Mouse (Mus musculus): ENCODE data around the gene Ttc39a. TPM values are rescaled to one million over a fixed set of nuclear protein-coding genes. Genes with fewer than 3 reads are reported as not detected.
A peak's percentile ranks its signal among the peaks of the same experiment; 100 is the strongest.

The Ttc39a gene
- total RNA-seq, 2 experiments from 2014 or later: 1.4 to 1.8 TPM

DNA sequence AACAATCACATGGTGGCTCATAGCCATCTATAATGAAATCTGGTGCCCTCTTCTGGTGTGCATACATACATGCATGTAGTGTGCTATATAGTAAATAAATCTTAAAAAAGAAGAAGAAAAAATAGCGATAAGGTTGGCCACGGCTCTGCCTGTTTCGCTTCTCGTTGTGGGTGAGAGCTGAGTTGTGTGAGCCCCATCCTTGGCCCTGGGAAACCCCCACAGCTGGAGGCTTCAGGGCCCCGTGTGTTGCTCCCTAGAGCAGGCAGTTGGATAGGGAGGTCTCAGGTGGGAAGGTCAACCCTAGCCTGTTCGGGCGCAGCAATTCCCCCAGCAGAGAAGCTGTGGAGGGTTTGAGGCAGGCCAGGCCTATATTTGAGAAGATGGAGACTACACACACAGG, 23.8 kb downstream of the Ttc39a start:
- Histone ChIP-seq H3K4me3 (no peak overlapping the region), H3K27ac (no peak overlapping the region)
- DNase-seq (ENCODE audit: low spot score in 2 of 2): no peak
- 0 out of 2 replicates have a peak, but pooled peaks have one; percentile 3 for TF ChIP-seq CTCF (conservative IDR thresholded peaks at IDR 0.05)

DNA sequence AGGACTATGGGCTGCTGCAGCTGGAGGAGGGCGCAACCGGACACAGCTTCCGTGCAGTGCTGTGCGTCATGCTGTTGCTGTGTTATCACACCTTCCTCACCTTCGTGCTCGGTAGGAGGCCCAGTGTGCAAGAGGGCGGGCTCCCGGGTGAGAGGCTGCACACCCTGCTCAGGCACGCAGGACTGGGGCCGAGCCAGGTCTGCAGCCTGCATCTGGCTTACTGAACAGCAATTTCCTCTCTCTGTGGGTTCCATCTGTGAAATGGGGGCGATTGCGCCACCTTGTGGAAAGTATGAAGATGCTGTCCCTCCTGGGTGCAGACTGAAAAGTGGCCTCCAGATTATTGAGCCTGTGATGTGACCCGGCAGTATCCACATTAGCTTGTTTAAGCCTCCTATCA, 24.4 kb downstream of the Ttc39a start:
- no peak overlapping the region for H3K27ac ChIP-seq
- peak in 1 of 2 experiments; percentile 57 for DNase-seq (ENCODE audit: low spot score in 2 of 2)
- no peak overlapping the region for H3K4me3 ChIP-seq
- TF ChIP-seq CTCF (conservative IDR thresholded peaks at IDR 0.05): peak; percentile 83

DNA sequence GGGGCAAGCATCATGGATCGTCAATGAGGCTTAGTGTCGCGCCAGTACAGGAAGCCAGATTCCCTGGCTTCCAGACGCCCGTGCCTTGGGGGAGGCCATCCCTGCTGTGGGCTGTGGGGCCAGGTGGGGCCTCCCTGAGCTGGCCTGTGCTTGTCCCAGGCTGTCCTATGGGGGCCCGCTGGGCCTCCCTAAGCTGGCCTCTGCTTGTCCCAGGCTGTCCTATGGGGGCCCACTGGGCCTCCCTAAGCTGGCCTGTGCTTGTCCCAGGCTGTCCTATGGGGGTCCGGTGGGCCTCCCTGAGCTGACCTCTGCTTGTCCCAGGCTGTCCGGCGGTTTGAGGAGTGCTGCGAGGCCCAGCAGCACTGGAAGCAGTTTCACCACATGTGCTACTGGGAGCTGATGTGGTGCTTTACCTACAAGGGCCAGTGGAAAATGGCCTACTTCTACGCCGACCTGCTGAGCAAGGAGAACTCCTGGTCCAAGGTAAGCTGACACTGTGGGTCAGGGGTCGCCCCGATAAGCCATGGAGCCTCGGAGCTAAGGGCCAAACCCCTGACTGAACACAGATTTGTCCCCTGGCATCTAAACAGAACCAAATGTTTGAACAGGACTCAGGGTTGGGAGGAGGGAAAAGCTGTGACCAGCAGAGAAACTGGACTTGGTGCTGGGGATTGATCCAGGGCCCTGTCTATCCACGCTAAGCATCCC, 26.4 kb downstream of the Ttc39a start:
- no peak for TF ChIP-seq CTCF (conservative IDR thresholded peaks at IDR 0.05)
- Histone ChIP-seq H3K27ac (no peak overlapping the region), H3K4me3 (no peak overlapping the region)
- no peak for DNase-seq (ENCODE audit: low spot score in 2 of 2)

DNA sequence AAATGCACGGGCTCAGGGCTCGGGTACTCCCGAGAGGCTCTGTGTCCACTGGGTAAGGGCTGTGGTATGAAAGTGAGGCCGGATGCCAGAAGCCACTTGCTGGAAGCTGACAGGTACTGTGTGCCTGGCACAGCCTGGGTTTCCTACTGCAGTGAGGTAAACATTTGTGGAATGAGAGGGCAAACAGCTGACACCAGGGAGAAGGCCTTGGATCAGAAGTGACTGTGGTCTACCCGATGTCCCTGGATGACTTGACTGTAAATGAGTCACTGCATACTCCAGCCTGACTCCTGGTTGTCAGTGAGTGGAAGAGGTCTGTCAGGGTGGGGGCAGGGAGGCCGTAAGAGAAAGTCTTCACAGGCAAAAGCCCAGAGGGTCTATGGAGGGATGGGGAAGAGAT, 27.2 kb downstream of the Ttc39a start:
- H3K4me3 ChIP-seq: no peak overlapping the region
- TF ChIP-seq CTCF (conservative IDR thresholded peaks at IDR 0.05): no peak
- no peak overlapping the region for H3K27ac ChIP-seq
- no peak for DNase-seq (ENCODE audit: low spot score in 2 of 2)

DNA sequence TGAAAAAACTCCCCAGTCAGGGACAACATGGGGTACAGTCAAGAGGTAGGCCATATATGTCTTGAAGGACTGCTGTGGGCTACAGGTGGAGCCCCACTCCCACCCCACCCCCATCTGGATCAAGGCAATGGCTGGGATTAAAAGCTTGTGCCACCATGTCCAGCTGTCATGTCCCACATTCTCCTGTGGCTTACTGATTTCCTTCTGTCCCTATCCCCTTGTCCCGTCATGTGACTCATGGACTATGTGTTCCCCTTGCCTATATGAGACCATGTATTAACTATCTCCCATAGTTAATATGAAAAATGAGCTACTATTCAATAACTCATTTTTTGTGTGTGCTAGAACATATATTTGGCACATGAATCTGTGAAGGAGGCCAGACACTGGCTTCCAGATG, 27.8 kb downstream of the Ttc39a start:
- Histone ChIP-seq H3K27ac (no peak overlapping the region), H3K4me3 (no peak overlapping the region)
- no peak for TF ChIP-seq CTCF (conservative IDR thresholded peaks at IDR 0.05)
- DNase-seq (ENCODE audit: low spot score in 2 of 2): no peak

DNA sequence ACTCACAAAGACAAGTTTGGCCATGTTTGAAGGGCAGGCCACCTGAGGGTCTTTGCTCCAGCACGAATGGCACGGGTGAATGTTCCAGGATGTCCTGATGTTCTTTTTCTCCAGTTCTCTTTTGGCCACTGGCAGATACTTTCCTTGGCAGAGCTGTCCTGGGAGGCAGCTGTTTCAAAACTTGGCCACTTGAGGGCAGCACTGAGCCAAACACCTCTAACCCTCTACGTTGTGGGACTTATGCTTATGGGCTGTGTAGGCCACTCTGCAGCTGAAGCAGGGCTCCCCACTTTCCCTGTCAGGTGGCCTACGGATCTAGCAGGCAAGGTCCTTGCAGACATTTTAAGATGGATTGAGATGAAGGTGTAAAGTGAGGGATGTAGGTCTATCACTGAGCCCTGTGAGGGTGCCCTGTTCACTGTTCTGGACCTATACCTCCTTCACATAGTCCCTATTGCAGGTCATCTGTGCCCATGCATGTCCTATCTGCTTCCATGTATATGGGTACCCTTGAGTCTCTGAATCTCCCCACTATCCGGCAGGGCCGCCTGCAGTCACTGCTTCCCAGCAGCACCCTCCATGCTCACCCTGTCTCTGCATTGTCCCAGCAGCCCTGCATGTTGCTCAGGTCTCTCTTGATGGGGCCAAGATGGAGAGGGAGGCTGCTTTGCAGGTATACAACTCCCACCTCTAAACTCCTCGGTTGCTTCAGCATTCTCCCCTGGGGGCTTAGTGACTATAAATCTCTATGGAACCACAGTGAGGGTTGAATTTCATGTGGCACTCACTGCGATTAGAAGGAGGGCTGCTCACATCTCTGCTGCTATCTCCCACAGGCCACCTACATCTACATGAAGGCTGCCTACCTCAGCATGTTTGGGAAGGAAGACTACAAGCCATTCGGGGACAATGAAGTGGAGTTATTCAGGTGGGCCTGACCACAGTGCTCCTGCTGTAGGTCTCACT, 31.8 kb downstream of the Ttc39a start:
- Histone ChIP-seq H3K27ac (no peak overlapping the region), H3K4me3 (no peak overlapping the region)
- TF ChIP-seq CTCF (conservative IDR thresholded peaks at IDR 0.05): peak; percentile 93
- peak; percentile 29 to 62 for DNase-seq (ENCODE audit: low spot score in 2 of 2)

DNA sequence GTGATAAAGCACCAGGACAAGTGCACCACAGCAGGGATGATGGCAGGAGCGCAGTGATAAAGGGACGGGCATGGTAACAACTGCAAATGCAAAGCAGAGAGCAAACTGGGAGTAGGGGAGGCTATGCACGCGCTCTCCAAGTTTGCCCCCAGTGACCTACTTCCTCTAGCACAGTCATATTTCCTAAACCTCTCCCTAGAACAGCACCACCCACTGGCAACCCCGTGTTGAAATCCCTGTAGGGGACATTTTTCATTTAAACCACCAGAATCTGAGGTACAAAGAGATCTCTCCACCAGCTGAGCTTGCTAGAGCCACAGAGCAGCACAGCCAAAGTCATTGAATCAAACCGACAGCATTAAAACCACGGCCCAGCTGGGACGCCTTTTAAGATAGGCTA, 32.7 kb downstream of the Ttc39a start:
- peak; percentile 27; the same call in 1 of the 2 replicates for TF ChIP-seq CTCF (conservative IDR thresholded peaks at IDR 0.05)
- H3K4me3 ChIP-seq: no peak overlapping the region

DNA sequence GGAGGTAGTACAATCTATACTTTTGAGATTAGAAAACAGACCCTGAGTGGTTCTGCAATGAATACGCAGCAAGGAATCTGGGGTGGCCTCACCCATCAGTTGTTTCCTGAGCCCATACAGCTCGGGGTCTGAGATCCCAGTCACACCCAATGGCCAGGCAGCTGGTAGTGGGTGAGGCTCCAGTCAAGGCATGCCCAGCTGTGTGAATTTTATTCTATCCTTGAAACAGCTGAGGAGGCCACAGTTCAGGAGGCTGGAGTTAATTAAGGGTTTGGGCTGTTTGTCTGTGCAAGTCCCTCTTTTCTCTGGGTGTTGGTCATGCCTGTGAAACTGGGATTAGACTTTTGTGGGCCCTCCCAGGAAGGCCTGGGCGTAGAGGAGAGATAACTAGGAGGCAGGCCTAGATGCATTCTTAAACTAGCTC, 33.4 kb downstream of the Ttc39a start:
- H3K4me3 ChIP-seq: no peak overlapping the region
- no peak overlapping the region for H3K27ac ChIP-seq
- no peak for TF ChIP-seq CTCF (conservative IDR thresholded peaks at IDR 0.05)
- no peak for DNase-seq (ENCODE audit: low spot score in 2 of 2)

More for the DNA sequence above, 32.7 kb downstream of the Ttc39a start:
- H3K27ac ChIP-seq: no peak overlapping the region
- no peak for DNase-seq (ENCODE audit: low spot score in 2 of 2)

DNA sequence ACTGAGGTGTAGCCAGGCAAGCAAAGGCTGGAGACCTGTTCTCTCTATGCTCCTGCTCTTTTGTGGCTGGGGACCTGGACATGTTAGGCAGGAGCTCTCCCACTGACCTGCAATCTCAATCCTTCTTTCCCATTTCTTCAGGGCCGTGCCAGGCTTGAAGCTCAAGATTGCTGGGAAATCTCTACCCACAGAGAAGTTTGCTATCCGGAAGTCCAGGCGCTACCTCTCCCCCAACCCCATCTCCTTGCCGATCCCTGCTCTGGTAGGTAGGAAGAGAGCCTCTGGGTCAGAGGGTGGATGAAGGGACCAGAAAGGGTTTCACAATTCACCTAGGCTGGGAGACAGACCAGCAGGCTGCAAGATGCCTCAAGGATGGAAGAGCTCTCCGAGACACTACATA, 34.0 kb downstream of the Ttc39a start:
- no peak for DNase-seq (ENCODE audit: low spot score in 2 of 2)
- Histone ChIP-seq H3K4me3 (no peak overlapping the region), H3K27ac (no peak overlapping the region)
- TF ChIP-seq CTCF (conservative IDR thresholded peaks at IDR 0.05): no peak

DNA sequence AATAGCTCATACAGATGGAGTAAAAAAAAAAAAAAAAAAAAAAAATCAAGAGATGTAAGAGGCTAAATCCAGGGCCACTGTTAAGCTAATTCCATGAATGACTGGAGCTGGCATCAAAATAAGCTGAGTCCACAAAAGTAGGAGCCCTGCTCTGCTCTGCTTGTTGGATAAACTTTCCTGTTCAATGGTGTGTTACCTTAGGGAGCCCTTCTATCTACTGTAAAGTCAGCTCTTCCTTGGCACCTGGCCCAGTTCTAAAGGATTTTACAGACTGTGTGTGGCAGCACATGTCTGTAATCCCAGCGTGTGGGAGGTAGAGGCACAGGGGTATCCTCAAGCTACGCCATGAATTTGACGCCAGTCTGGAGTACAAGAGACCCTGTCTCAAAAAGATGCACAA, 34.6 kb downstream of the Ttc39a start:
- DNase-seq (ENCODE audit: low spot score in 2 of 2): no peak
- no peak overlapping the region for H3K4me3 ChIP-seq
- no peak for TF ChIP-seq CTCF (conservative IDR thresholded peaks at IDR 0.05)
- H3K27ac ChIP-seq: no peak overlapping the region

DNA sequence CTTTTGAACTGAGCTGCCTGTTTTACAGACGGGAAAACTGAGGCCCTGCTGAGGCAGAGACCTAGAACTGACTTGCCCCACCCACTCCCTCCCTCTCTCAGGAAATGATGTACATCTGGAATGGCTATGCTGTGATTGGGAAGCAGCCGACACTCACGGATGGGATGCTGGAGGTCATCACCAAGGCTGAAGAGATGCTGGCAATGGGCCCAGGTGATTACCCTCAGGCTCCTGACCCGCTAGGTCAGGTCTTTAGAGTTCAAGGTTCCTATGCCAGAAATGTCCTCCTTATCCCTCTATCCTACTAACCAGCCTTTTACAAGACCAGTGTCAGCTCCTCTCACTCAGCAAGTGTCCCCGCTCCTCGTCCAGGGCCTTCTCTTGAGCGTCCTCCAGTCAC, 35.7 kb downstream of the Ttc39a start:
- no peak for TF ChIP-seq CTCF (conservative IDR thresholded peaks at IDR 0.05)
- no peak overlapping the region for H3K27ac ChIP-seq
- no peak overlapping the region for H3K4me3 ChIP-seq
- DNase-seq (ENCODE audit: low spot score in 2 of 2): no peak

DNA sequence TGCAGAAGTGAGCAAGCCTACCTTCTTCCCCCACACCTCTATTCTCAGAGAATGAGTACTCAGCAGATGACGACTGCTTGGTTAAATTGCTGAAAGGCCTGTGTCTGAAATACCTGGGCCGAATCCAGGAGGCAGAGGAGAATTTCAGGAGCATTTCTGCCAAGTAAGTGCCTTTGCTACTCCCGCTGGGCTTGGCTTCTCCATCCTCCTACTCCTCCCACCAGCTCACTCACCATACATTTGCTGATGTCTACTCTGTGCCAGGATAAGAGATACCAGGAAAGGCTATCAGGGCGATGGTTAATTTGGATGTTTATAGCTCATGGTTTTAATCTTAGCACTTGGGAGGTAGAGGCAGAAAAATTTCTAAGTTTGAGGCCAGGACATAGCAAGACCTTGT, 36.2 kb downstream of the Ttc39a start:
- no peak overlapping the region for H3K4me3 ChIP-seq
- no peak for TF ChIP-seq CTCF (conservative IDR thresholded peaks at IDR 0.05)
- H3K27ac ChIP-seq: no peak overlapping the region
- peak in 1 of 2 experiments; percentile 22 for DNase-seq (ENCODE audit: low spot score in 2 of 2)

DNA sequence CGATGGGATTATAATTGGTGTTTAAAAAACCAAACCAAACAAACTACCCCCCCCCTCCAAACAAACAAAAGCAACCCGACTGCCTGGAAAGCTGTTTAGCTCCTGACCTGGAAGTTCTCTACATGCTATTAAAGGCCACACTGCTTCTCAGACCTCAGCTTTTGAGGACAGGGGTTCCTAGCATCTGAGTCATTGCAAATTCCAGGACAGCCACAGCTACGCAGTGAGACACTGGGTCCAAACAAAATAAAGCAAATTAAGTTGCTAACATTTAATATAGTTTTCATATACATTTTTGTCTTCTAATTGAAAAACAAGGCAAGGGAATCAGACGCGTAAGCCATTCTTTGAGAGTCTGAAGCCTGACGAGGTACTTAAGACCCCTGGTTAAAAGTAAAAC, 38.0 kb downstream of the Ttc39a start:
- H3K27ac ChIP-seq: no peak overlapping the region
- no peak overlapping the region for H3K4me3 ChIP-seq
- no peak for DNase-seq (ENCODE audit: low spot score in 2 of 2)
- TF ChIP-seq CTCF (conservative IDR thresholded peaks at IDR 0.05): no peak

Measured in layer of hippocampus, adult 2 months (tissue).